Mouse (Mus musculus) heart, adult 9 months (tissue): ENCODE data around the gene Snx9.
A peak's percentile ranks its signal among the peaks of the same experiment; 100 is the strongest.

Experiments used
- DNase-seq, 2 experiments: peaks; one replicate each; pipeline ENCODE4 v3.0.0; 2022; ENCODE audit warnings: low spot score in 2 of 2

Gene Snx9

GRCm38 (mm10) chr17:5878878-5879277 lies 37.7 kb downstream of the Snx9 start:
- DNase-seq: no peak

GRCm38 (mm10) chr17:5885474-5885873 lies 44.3 kb downstream of the Snx9 start:
- DNase-seq: peak; percentile 57 to 73

- DNase-seq: no peak
Measured at GRCm38 (mm10) chr17:5886181-5886810, 45.2 kb downstream of the Snx9 start.

- no peak for DNase-seq
Measured at GRCm38 (mm10) chr17:5886943-5887800, 46.0 kb downstream of the Snx9 start.

- peak; percentile 37 to 65 for DNase-seq
Measured at GRCm38 (mm10) chr17:5890429-5890828, 49.3 kb downstream of the Snx9 start.

GRCm38 (mm10) chr17:5891933-5892683 lies 51.0 kb downstream of the Snx9 start:
- no peak for DNase-seq

- DNase-seq: no peak
Measured at GRCm38 (mm10) chr17:5893092-5893491, 52.0 kb downstream of the Snx9 start.

GRCm38 (mm10) chr17:5893574-5894148 lies 52.5 kb downstream of the Snx9 start:
- DNase-seq: no peak

GRCm38 (mm10) chr17:5896066-5896465 lies 54.9 kb downstream of the Snx9 start:
- DNase-seq: no peak

GRCm38 (mm10) chr17:5896607-5897006 lies 55.5 kb downstream of the Snx9 start:
- no peak for DNase-seq

- DNase-seq: no peak
Measured at GRCm38 (mm10) chr17:5897326-5898200, 56.4 kb downstream of the Snx9 start.

GRCm38 (mm10) chr17:5899251-5899650 lies 58.1 kb downstream of the Snx9 start:
- DNase-seq: no peak

GRCm38 (mm10) chr17:5901381-5901780 lies 60.3 kb downstream of the Snx9 start:
- DNase-seq: no peak

GRCm38 (mm10) chr17:5903630-5904301 lies 62.6 kb downstream of the Snx9 start:
- no peak for DNase-seq

- no peak for DNase-seq
Measured at GRCm38 (mm10) chr17:5909681-5910080, 68.6 kb downstream of the Snx9 start.

- DNase-seq: no peak
Measured at GRCm38 (mm10) chr17:5911591-5911990, 70.5 kb downstream of the Snx9 start.

- DNase-seq: no peak
Measured at GRCm38 (mm10) chr17:5912797-5913196, 71.7 kb downstream of the Snx9 start.

GRCm38 (mm10) chr17:5914217-5914616 lies 73.1 kb downstream of the Snx9 start:
- DNase-seq: peak; percentile 29 to 54

- no peak for DNase-seq
Measured at GRCm38 (mm10) chr17:5921954-5922353, 80.8 kb downstream of the Snx9 start.

GRCm38 (mm10) chr17:5923281-5923680 lies 82.2 kb downstream of the Snx9 start:
- DNase-seq: no peak

- no peak for DNase-seq
Measured at GRCm38 (mm10) chr17:5924238-5924637, 83.1 kb downstream of the Snx9 start.
